Mouse (Mus musculus): ENCODE measurements around the gene Mad1l1.

DNA sequence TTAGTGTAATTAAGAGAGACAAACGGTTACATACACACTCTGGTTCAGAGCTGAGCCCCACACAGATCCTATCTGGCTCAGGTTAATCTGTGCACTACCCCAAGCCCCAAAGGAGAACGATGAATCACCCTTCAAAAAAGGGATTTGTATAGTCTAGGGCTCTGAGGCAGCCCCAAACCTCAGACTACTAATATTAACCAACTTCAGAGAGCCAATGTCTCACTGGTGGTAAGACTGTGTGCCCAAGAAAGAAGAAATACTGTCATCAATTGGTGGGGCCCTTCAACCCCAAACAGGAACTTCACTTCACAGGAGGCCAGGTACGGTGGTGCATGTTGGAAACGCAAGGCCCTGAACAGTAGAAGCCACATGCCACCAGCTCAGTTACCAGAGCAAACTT, 23.9 kb upstream of the Mad1l1 start:
- TF ChIP-seq POLR2A (IDR thresholded peaks at IDR 0.05; ENCODE audit: extremely low read depth, insufficient read depth, low read length) = no peak
- no peak for TF ChIP-seq CTCF (IDR thresholded peaks at IDR 0.05; ENCODE audit: low read depth, low read length)

Data from liver, adult 2 months (tissue).